Mouse (Mus musculus) thymus, postnatal 4 days (tissue): ENCODE measurements around the gene Usp46.
A peak's percentile ranks its signal among the peaks of the same experiment; 100 is the strongest.
"Not testable (repeated sequence)": the region's sequence is repeated elsewhere in the genome, so short reads cannot be mapped to it uniquely, and the experiment has no call there.

Source experiments
- DNase-seq: peaks from one replicate; pipeline ENCODE4 v3.0.0; 2021

Gene Usp46

DNA sequence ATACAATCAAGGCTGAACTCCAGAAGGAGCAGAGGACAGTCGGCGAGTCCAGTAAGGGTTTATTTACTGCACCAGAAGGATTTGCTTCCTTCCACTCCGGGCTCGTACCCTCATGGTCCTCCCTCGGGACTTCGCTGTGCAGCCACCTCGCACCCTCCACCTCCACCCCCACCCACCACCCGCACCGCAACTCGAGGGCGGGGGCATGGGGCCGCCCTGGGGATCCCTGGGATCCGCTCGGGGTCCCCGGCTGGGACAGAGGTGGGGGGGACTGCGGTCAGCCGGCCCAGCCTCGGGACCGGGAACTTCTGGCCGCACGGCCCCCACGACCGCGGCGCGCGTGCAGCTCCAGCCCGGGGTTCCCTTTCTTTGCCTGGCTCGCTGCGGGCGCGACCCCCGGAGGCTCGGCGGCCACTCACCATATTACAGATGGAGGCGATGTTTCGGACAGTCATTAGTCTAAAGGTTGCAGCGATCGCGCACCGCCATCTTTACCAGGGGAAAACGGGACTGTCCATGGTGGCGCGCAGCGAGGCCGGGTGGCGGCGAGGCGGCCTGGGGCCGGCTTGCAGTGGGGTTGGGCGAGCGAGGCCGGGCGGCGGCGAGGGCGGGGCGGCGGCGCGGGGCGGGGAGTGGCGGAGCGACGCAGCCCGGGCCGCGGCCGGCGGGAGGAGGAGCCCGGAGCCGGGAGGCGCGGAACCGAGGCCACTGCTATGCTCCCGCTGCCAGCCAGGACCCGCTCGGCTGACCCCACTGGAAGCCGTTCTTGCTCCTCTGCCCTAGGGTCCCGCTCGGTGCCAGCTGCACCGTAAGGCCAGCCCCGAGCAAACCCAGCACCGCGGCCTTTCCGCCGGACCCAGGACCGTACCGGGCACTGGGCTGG, at the start of gene Usp46:
TSS of gene Usp46 (minus strand) at position 601 of the 883 bp plus-strand sequence.
- DNase-seq, result peak; percentile 85

DNA sequence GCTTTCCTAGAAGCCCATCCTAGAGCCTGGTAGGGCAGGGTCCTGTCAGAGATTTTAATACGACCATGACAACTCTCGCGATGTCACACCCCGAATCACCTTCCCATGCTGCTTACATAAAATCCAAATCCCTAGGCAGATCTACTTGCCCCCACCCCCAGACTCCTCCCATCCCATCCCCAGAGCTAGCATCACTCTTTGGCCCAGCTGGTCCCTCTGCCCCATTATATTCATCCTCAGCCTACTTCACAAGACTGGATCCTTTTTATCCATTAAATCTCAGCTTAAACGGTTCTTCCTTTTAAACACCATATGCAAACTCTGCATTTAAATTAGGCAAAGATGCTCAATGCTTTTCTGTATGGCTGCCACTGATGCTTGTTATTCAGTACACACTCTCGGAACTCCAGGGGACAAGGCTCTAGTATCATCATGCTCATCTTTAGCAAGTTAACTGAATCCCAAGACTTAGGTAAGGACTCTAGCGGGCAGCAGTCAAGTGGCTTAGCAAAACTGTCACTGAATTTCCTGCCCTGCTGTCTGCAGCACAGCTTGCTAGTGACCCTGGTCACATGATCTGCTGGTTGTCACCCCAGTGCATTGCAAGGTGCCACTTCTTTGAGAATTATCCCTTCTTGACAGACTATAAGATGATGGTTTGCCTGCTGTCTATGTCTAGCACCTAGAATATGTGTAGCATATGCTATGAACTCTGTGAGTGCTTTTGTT, 45.9 kb upstream of the Usp46 start:
- DNase-seq, result no peak

DNA sequence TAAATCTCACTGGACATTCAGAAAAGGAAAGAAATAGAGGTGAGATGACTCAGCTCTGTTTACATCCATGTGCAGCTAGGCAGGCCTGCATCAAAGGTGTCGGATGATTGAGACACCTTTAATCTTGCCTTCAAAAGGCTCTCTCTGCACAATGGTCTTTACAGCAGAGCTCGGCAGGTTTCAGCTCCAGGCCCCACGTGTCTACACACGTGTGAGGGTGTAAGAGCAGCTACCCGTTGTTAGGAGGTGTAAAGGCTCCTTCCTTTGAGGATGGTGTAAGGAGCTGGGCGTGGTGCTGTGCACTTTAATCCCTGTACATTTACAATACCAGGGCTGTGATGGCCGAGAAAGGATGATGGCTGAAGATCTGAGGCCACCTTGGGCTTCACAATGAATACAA, 37.2 kb upstream of the Usp46 start:
- DNase-seq, result no peak

DNA sequence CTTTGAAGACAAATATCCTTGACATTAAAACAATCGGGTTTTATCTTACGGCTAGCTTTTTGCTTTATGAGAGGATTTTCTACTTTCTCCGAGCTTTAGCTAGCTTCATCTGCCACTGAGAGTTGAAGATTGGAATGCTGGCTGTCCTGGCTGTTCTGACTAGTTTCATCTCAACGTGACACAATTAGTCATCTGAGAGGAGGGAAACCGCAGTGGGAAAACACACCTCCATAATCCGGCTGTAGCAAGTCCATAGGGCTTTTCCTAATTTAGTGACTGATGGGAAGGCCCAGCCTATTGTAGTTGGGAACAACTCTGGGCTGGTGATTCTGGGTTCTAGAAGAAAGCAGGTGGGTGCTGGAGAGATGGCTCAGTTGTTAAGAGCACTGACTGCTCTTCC, 33.5 kb upstream of the Usp46 start:
- no peak for DNase-seq

DNA sequence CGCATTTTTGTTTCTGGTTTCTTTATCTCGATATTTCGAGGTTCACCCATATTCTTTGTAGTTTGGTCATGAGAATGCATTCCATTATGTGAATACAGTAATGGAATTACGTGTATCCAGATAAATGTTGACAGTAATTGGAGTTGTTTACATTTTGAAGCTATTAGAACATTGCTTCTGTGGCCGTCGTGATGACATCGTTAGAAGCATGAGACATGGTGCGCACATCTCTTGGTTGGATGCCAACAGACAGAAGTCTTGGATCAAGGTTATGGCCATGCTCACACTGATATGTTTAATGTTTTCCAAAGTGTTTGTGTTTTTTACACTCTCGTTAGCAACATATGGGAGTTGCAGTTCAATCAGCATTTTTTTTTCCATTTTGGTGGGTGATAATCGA, 30.8 kb upstream of the Usp46 start:
- no peak for DNase-seq

DNA sequence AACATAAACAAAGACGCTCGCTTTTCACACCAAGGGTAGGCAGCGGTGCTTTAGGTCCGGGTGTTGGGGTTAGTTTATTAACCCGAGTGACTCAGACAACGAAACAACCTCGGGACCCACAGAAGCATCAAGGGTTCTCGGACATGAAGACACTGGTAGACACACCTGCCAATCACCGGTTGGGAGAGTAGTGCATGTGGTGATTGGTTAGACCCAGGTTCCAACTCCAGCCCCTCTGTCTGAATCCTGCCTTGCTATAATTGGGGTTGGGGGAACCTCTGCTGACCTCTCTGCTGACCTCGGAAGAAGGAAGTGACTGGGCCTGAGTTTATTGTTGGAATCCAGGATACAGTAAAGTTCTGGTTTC, 29.6 kb upstream of the Usp46 start:
- no peak for DNase-seq

DNA sequence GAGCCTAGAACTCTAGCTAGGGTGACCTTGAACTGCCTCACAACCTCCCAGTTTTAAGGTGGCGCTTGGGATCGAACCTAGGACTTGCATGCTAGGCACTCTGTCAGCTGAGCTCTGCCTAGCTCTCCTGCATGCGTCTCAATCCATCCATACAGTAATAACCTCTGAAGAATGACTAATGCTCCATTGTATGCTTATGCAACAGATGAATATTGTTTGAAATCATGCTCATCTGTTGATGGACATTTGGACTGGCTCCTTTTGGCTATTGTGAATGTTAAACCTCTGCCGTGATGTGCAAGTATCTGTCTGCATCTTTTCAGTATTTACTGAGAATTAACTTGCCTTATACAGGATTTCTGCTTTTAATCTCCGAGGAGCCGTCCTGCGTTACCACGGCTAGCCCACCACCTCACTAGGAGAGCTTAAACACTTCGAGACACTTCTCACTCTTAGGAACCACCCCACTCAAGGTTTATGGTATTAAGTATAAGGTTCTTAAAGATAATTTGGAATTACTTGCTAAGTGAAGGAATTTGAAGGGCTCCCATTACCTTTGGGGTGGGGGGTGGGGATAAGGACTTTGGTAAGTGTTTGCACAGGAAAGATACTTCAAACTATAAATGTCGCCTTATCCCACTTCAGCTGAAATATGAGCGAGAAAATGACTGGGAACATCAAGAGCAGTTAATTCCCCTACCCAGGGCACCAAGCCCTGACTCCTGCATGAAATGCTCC, 29.1 kb upstream of the Usp46 start:
- no peak for DNase-seq

DNA sequence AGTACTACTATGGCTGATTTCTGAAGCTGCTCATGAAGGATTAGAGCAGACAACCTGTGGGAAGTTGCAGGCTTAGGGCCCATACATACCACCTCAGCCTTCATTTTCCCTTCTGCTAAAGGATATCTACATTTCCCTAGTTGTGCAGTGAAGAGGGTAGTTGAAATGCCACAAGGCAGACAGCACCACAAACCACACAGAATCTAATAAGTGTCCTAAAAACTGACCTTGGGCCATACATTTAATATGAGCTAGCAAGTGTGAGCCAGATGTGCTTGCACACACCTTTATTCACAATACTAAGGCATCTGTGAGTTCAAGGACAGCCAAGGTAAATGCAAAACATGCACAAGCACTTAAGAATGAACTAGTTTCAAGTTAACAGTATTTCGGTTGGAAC, 27.8 kb upstream of the Usp46 start:
- no peak for DNase-seq

DNA sequence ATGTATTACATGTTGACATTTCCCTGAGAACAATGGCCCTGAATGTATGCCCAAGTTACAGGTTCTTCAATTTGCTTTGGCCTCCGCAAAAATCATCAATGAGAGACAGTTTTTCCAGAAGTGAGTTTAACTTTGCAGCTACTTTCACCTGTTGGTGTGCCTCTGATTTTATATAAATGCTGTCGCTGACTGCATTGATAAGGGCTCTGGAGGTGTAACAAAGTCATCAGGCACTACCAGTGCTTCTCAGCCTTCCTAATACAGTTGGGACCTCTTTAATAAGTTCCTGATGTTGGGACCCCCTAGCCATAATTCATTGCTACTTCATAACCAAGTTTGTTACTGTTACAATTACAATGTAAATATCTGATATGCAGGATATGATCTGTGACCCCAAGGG, 27.4 kb upstream of the Usp46 start:
- DNase-seq, result no peak

DNA sequence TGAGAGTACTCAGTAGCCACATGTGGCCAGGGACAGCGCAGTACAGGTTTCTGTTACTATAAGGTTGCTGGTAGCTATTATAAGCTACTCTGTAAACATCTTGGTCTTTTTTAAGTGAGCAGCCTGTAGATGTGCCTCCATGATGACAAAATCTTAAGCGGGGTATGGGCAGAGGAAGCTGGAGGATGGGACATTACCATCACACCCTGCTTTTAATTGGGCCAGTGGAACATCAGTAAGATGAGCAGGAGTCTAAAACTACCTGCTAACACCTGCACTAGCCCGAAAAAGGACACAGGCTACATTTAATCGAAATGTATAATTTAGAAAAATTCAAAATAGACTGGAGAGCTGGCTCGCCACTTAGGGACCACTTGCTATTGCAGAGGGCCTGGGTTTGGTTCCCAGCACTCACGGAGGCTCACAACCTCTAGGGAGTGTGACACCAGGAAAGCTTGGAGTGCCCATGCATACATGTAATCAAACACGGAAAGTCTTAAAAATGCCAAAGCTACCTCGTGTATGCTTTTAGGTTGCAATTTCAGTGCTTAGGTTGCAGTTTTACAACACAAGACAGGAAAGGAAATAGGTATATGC, 26.7 kb upstream of the Usp46 start:
- no peak for DNase-seq

DNA sequence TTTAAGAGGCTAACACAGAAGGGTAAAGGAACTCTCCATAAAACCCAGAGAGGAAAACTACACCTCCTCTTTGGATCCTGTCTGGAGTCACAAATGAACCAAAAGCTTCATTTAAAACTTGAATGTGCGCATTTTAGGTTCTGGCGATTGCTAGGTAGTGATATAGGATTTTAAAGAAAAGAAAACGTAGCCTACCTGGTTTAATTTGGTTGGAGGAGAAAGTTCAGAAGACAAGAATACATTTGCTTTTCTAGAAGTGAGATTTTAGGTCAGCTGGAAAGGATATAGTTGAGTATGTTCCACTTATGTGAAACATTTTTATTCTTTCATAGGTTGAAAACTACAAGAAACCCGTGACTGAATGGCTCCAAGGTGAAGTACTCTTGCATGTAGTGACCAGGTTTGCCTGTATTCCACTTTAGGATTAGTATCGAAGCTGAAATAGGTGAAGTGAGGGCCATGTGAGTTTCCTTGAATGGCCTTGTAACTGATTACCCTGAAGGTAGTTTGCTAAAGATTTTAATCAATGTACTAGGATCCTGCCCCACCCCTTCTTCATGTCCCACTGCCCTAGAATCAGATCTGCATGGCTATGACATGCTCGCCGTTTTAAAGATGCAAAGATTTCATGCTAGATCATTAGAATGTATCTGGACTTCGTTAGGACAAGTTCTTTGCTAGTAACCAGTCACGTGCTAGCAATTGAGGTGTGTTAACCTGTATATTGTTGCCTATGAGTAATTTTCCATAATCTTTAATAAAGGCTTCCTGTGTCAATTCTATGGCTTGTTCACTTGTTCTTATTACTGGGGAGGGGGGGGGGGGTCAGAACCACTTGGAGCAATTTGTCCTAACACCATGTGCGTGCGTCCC, 25.6 kb upstream of the Usp46 start:
- no peak for DNase-seq

DNA sequence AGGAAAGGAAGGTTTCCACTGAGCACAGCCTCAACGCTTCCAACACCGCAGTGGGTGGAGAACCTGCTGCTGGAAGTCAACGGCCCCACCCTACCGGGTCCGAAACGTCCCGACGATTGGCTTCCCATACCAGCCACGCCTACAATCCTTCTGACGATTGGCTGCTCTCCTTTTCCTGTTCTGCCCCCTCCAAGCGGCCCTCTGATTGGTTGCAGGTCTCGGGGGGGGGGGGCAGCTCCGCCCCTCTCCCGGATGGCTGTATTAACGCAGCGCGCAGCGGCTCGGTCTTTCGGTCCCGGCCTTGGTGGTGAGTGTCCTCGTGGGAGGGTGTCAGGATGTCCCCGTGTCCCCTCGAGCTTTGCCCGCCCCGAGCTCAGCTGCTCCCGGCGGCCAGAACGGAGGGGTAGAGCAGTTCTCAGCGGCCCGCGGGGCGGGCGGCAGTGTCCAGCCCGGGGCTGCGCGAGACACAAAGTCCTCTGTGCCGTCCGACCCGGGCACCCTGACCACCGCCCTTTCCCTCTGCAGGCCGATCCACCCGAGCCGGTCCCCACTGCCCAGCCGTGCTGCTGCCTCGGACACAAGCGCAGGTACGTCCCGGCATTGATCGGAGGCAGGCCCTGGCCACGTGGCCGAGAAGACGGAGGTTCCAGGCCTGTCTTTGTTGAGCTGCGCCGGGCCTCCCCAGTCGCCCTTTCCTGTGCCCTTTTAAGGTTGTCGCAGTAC, 24.8 kb upstream of the Usp46 start:
- peak; percentile 87 for DNase-seq

DNA sequence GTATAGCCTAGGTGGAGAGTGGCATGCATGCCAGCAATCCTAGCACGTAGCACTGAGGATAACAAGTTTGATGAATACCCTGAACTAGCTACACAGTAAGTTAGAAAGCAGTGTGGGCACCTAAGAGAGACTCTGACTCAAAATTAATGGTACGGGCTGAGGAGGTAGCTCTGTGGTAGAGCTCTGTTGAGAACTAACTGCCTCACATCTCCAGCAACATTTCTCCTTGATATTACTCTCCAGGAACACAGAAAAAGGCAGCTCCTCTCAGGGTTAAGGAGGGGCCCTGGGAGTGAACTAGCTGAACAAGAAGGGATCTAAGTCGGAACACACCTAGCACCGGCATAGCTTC, 24.2 kb upstream of the Usp46 start:
- peak; percentile 11 for DNase-seq

DNA sequence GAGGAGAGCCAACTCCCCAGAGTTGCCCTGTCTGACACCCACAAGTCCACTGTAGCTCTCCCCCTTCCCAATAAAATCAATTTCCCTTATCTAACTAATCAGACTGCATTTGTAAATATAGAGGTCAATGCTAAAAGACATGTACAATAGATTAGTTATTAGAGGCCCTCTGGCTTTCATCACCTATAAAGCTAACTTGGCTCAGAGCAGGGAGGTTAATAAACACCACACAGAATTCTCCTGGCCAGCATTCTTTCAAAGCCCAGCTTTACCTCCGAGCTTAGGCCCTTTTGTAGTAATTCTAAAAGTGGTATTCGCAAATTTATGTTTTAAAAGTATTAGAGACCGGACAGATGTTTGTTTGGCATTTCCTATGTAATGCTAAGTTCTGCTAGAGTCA, 21.4 kb upstream of the Usp46 start:
- no peak for DNase-seq

DNA sequence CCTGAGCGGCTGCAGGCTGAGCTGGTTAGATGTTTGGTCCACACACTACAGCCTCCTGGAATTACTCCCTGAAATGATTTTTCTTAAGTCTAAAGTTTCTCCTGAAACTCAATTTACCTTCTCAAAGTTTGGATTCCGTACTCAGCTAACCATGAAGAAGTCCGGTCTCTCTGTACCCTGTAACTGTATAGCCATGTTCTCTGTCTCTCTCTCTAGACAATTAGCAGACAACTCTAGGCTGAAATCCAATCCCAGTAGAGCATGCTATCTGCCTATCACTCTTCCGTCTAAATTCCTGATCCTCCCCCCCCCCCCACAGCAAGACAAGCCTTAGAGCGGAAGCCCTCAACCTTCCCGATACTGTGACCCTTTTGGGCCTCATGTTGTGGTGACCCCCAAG, 13.5 kb upstream of the Usp46 start:
- DNase-seq, result no peak

DNA sequence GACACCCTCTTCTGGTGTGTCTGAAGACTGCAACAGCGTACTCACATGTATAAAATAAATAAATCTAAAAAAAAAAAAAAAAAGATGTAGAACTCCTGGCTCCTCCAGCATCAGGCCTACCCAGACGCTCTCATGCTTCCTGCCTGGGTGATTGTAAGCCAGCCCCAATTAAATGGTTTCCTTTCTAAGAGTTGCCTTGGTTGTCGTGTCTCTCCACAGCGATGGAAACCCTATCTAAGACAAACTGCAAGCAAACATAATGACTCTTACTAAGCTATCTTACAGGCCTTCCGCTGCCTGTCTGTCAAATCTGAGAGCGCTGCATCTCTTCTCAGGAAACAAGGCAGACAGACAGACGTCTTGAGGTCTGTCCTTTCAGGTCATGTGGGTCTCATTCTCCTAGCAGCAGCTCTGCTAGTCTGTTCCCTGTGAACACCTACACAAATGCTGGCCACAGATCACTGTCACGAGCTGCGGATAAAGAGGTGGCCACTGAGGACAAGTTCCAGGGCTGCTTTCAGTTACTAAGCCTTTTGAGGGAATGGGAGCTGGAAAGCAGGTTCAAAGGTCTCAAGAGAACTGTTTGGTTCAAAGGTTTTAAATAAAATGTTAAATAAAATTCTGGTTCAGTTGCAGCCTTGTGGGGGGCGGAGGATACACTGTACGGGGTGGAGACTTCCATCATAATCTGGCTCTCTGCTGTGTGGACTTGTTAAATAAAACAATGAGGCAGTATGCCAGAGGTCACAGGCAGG, 10.8 kb upstream of the Usp46 start:
- no peak for DNase-seq

DNA sequence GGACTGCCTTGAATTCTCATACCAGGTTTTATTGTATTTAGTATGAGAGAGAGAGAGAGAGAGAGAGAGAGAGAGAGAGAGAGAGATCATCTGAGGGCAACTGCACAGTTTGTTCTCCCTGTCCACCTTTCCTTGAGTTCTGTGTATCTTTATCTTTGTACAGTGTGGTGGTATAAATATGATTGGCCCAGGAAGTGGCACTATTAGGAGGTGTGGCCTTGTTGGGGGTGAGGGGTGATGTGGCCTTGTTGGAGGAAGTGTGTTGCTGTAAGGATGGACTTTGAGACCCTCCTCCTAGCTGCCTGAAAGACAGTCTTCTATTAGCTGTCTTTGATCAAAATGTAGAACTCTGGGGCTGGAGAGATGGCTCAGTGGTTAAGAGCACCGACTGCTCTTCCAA, 10.2 kb upstream of the Usp46 start:
- no peak for DNase-seq

DNA sequence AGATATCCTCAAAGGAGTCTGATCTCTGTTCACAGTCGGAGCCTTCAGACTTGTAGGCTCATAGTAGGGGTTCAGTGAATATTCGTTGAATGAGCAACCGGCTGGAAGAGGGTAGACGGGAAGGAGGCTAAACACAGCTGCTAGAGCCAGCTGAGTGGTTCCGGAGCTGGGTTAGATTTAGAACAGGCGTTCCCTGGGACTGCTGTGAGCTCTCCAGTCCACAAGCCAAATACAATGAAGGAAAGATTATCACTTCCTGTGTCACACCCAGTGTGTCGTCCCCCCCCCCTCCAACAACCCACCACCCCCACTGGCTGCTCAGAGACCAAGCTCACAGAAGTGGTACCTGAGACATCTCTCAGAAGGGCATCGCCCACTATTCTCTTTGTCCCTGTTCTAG, 9.7 kb upstream of the Usp46 start:
- DNase-seq, result no peak

DNA sequence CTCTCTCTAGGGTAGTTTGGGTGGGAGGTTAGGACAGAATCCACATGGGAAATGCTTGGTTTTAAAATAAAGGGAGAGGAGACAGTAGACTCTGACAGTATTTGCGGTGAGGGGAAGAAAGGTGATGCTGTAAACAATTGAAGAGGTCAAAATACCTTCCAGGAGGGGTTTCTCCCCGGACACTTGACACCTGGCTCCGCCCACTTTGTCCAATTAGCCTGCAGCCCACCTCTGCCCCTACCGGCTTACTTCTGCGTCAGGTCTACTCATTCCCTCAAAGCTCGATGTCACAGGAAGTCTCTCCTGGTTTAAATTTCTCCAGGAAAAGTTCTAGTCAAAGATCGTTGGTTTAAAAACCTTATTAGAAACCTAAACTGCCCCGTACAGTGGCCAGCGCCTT, 8.5 kb upstream of the Usp46 start:
- DNase-seq, result no peak

DNA sequence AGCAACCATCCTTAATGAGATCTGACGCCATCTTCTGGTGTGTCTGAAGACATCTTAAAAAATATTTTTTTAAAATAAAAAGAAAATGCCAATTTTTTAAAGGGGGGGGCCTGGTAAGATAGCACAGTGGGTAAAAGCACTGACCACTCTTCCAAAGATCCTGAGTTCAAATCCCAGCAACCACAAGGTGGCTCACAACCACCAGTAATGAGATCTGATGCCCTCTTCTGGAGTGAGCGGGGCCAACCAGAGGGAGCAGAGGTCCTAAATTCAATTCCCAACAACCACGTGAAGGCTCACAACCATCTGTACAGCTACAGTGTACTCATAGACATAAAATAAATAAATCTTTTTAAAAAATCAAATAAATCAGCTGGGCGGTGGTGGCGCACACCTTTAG, 2.3 kb upstream of the Usp46 start:
- DNase-seq, result not testable (repeated sequence)

DNA sequence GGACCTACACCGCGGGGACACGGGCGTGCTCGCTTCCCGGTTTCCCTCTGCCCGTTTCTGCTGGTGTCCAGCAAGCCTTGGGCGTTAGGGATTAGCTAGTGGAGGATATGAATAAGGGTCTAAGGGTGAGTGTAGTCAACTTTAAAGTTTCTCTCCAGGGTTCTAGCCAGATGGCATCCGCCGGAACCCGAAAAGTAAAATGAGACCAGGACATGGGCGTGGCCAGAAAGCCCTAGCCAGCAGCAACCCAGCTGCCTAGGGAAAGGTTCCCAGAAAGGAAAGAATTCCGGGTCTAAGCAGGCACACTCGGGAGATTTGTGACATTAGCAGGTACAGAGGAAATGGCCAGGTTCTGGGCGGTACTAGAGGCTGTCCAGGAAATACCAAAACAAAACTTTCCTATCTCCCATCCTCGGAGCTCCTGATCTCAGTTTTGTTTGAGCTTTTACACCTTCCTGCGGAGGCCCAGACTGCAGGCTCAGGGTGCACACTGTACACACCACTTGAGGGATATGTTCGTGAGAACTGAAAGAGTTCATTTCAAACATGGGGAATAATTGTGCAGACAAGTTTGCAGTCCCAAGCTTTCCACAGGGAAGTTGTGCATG, 587 bp upstream of the Usp46 start:
- peak; percentile 54 for DNase-seq
